Mouse (Mus musculus): Measurements from ENCODE around the gene Tdg.

Gene Tdg

DNA sequence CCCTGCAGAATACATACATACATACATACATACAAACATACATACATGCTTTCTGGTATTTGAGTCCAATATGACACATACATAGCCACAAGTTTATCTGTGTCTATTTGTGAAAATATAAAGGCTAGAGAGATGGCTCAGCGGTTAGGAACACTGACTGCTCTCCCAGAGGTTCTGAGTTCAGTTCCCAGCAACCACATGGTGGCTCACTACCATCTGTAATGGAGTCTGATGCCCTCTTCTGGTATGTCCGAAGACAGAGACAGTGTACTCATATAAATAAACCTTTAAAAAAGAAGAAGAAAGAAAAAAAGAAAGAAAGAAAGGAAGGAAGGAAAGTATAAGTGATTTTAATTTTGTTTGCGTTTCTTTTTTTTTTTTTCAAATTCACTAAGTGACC is 36.3 kb downstream of the Tdg start:
- no peak for DNase-seq

DNA sequence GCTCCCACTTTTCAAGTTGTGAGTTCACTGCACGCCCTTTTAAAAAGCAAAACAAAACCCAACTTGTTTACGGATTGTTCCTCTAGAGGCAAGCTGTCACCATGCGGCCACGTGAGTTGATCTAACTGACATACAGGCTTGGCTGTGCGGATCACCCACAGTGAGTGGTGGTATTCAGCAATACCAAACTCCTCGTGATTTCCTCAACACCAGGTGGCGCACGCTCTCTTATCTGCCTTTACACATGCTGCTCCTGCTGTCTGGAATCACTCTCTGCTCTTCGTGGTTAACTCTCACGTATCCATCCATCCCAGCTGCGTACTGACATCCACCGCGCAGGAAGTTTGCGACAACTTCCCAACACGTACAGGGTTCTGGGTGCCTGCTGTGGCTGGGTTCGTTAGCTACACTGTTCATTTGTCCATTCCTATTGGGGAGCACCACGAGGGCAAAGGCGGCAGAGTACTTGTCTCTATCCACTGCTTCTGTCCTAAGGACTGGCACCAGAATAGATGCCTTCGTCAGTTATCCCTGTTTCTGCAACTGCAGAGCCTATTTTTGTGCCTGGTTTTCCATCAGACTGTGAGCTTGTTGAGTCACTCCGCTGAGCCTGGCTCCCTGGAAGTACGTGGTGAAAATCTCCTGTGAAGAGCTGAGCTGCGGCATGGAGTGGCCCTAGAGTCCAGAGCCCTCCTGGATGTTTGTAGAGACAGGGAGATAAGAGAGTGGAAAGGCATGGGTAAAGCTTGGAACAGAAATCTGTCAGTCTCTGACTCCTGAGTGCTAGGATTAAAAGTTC is 37.0 kb downstream of the Tdg start:
- peak; percentile 86 for DNase-seq

DNA sequence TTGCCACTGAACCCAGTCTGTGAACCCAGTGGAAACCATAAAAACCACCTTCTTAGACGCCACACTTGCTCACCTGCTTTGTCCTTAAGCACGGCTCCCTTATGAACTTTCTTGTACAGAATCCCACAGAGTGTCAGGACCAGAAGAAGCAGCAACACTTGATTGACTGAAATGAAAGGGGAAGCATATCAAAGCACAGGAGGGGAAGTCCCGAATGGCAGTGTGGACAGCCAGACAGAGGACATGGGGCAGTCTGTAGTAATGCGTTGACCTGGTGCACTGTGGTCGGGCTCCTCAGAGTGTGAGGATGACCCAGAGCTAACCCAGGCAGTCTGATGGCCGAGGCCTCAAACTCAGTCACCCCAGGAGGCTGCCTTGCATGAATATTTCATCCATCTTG is 40.6 kb downstream of the Tdg start:
- DNase-seq: no peak

DNA sequence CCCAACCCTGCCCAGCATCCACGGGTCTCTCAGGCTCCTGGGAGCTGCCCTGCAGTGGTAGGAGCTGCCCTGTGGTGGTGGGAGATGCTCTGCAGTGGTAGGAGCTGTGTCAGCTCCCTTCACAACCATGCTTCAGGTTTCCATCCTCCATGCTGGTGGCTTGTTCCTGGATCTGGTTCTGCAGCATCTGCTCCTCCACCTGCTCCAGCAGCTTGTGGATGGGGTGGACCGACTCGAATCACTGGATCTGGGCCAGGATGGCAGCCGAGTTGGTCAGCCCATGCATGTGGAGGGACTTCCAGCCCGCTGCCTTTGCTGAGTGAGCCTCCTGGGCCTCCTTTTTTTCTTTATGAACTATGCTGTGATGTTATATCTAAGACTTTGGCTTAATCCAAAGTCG is 47.3 kb downstream of the Tdg start:
- peak; percentile 97 for DNase-seq

DNA sequence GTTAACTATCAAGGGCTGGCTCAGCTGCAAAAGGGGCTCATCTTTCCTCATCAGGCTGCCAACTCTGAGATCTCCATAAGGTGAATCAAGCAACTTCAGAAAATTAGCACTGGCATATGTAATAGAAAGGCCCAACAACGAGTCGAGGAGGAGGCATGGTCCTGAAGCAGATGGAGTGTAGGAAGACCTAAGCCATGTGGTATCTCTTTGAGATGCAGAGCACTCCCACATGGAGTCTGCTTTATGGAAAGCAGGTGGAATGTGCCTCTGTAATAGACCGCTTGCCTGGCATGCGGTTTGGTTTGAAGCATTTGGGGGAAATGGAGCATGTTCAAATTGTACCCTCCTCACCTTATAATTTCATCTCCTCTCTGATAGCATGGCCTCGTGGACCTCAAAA is 51.1 kb downstream of the Tdg start:
- DNase-seq: no peak

DNA sequence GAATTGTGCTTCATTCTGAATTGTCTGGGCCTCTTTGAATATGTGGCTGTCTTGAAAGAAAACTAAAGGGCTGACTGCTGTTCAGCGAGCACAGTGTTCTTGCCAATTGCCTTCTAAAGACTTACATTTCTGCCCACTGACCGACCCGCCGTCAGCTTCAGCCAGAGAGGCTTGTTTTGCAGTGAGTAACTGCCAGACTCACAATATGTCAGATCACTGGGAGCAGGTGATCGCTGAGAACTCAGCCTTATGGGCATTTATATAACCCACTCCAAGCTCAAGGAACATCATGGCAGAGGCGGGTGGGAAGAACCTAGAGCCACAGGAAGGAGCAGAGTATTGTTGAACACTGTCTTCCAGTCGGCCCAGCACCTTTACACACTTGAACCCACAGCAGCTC is 52.0 kb downstream of the Tdg start:
- peak; percentile 56 for DNase-seq

DNA sequence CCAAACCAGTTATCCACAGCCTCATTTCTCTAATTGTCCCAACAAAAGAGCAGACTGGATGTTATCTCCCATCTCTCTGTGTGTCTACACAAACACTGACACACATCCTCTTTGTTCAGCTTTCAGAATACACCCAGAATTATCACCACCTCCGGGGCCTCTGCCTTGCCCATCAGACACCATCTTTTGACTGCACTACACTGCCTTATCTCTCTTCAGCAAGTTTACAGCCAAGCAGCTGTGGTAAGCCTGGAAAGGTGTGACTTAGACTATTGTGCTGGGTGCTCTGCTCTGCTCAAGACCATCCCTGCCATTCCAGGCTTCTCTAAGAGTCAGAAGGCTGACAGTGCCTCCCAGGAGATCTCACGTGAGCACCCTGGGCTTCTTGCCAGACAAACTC is 55.8 kb downstream of the Tdg start:
- DNase-seq: no peak

DNA sequence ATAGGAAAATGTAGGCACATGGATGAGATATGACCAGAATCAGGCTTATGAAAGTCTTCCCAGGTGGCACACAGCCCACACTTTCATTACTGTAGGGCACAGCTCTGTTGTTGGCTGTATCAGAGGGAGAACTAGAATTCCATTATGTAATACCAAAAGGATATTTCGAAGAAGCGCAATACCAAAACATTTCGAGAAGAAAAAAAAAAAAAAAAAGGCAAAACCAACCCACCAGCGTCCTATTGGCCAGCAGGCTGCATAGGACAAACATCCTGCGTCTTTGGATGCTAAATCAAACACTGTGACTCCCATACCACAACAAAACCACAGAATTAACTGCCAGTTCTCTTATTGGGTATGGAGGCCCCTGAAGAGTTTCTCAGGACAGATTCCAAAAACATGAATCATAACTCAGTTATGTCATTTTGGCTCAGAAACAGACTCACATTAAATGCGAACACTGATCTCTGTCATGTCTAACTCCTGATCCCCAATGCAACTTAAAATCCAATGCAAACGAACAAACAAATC is 60.1 kb downstream of the Tdg start:
- DNase-seq: no peak

DNA sequence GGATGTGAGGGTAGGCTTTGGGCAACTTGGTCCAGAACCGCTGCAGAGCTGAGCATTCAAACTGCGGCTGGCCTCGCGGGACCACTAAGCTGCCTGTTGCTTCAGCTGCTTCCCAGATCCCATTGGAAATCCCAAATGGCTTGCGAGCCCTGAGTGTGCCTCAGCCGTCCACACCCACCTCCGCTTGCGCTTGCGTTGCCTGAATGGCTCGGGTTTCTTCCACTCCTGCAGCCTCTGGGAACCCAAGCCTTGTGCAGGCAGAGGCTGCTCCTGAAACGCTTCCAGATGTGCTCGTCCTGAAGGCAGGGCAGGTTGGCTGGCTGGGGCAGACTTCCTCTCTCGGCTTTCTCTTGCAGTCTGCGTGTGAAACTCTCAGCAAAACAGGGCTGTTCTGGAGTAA is 60.9 kb downstream of the Tdg start, which contains the start of gene Glt8d2:
TSS of gene Glt8d2 (minus strand) at position 157 of the 400 bp plus-strand sequence.
- no peak for DNase-seq

DNA sequence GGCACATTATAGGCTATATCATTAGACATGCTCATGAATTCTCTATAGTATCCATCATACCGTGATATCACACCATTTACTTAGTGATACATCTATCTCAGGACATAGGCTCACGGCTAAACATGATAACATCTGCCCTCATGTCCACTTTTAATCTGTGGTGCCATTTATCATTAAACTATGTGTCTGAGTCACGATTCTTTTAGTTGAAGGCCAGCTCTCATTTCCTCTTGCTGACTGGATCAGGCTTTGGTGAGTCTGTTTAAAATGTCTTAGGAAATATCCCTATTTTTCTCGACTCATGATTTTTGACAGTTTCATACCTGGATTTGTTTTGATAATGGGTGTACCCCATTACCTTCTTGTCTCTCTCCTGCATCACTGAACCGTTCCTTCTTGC is 66.3 kb downstream of the Tdg start, which contains the start of gene Hcfc2:
TSS of gene Hcfc2 (plus strand) at position 205 of the 400 bp plus-strand sequence.
- no peak for DNase-seq

DNA sequence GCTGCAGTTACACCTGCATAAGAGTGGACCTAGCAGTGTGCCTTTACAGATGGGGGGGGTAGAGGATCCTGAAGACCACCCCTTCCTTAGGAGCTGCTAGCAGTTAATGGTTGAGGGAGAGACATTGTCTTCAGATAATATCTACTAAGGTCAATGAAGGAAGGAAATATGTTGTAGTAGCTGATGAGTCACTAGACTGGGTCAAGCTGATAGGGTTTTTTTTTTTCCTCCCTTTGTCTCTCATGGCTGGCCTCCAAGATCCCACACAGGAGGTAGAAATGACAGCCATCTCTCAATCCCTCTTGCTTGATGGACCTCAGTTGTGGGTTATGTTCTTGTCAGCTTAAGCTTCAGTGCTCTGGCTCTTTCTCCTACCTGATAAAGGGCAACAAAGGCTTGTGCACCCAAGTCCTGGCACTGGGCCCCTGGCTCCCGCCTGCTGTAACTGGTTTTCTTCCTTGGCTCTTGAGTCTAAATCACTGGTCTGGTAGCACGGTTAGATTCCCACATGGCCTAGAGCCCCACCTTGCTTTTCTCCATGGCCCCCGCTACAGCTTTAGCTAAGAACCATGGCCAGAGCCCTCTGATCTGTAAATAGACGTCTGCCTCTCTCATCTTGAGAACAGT is 66.9 kb downstream of the Tdg start:
- peak; percentile 58 for DNase-seq

DNA sequence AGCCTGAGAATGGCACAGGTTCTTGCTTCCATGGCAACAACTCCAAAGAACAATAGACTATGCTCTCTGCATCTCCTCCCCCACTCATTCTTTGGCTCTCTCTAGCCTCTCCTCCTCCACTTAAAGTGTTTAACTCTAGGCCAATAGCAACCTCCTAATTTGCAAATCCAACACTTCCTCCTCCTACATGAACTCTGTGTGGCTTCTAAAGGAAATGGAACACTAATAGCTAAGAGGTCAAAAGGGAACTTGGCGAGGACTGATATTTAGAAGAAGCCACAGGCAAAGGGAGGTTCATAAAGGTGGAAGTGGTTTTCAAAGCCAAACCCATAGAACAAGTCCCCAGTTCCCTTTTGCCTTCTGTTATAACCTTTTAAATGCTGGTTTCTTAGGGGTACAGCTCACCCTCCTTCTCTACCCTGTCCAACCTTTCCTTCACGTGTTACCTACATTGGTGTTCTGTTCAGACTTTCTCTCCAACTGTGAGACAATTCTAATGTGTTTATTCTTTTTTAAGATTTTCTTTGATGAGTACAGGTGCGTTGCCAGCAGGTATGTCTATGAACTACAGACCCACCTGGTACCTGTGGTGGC is 67.8 kb downstream of the Tdg start:
- DNase-seq: no peak

DNA sequence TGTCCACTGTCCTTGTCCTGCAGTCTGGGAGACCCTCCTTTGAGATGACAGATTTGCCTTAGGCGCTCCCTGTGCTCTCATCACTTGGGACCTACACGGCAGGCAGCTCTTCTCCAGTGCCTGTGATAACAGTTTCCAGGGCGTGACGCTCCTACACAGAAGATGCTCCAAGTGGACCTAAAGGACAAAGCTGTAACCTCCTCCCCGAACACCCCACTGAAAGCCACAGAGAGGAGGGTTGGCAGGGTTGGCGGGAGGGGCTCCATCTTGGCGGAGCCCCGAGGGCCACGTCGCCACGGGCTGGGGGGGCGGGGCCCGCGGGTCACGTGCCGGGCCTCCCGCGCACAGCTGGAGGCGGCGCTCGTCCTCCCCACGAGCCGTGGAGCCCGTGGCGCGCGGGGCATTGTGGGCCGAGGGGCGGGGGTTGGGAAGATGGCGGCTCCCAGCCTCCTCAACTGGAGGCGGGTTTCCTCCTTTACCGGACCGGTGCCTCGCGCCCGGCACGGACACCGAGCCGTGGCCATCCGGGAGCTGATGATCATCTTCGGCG is 69.2 kb downstream of the Tdg start:
- DNase-seq: peak; percentile 89

DNA sequence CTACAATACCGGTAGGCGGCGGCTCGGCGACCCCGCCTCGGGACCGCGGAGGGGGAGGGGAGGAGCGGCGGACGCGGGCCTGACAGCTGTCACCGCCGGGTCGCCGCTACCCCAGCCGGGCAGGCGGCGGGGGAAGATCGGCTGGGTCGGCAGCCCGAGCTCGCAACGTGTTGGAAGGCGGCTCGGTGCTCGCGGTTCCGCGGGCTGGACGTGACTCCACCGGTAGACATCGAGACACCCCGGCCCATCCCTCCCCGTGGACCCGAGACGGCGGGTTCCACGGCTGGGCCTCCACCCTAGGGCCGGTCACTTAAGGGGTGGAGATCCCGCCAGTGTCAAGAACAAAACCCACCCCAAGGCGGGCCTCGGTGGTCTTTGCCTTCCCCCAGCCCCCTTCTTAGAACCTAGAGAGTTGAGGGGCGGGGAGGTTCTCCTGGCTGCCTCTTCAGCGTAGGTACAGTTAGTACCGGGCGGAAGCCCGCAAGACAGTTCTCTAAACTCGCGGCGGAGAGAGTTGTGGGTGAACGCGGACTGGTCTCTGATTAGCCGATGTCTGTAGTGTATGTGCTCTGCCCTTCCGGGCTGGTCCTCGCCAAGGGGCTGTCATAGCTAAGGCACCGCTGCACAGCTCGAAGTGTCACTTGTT is 69.8 kb downstream of the Tdg start:
- DNase-seq: no peak
